Mouse (Mus musculus) heart, postnatal 4 days (tissue): ENCODE measurements around the gene Kcnk10. TPM values are rescaled to one million over a fixed set of nuclear protein-coding genes. Genes with fewer than 3 reads are reported as not detected.

Experiments
- DNase-seq: peaks from one replicate; pipeline ENCODE4 v3.0.0; 2021
- total RNA-seq, 2 experiments: library from RNA; stranded (reverse); gene quantifications; 2 replicates each; pipeline ENCODE4 v1.2.3; 2021

Gene Kcnk10
- total RNA-seq, 2 experiments from 2014 or later: not detected

GRCm38 (mm10) chr12:98571896-98572680 lies 6.0 kb downstream of the Kcnk10 start:
- no peak for DNase-seq

- DNase-seq: no peak
Measured at GRCm38 (mm10) chr12:98569380-98569779, 8.7 kb downstream of the Kcnk10 start.

GRCm38 (mm10) chr12:98567877-98568276 lies 10.2 kb downstream of the Kcnk10 start:
- DNase-seq: no peak

GRCm38 (mm10) chr12:98564383-98564782 lies 13.7 kb downstream of the Kcnk10 start:
- no peak for DNase-seq

- no peak for DNase-seq
Measured at GRCm38 (mm10) chr12:98563261-98563660, 14.8 kb downstream of the Kcnk10 start.

- DNase-seq: no peak
Measured at GRCm38 (mm10) chr12:98562341-98562977, 15.7 kb downstream of the Kcnk10 start.

GRCm38 (mm10) chr12:98560038-98560437 lies 18.1 kb downstream of the Kcnk10 start:
- DNase-seq: no peak

- no peak for DNase-seq
Measured at GRCm38 (mm10) chr12:98557013-98557677, 21.0 kb downstream of the Kcnk10 start.

- no peak for DNase-seq
Measured at GRCm38 (mm10) chr12:98549981-98550380, 28.1 kb downstream of the Kcnk10 start.

GRCm38 (mm10) chr12:98548141-98548540 lies 30.0 kb downstream of the Kcnk10 start:
- DNase-seq: no peak

GRCm38 (mm10) chr12:98545875-98546274 lies 32.2 kb downstream of the Kcnk10 start:
- no peak for DNase-seq

GRCm38 (mm10) chr12:98545251-98545560 lies 32.9 kb downstream of the Kcnk10 start:
- DNase-seq: no peak

- no peak for DNase-seq
Measured at GRCm38 (mm10) chr12:98544545-98545250, 33.4 kb downstream of the Kcnk10 start.

- no peak for DNase-seq
Measured at GRCm38 (mm10) chr12:98536760-98537159, 41.4 kb downstream of the Kcnk10 start.

GRCm38 (mm10) chr12:98536036-98536435 lies 42.1 kb downstream of the Kcnk10 start:
- no peak for DNase-seq

GRCm38 (mm10) chr12:98535494-98535901 lies 42.6 kb downstream of the Kcnk10 start:
- DNase-seq: no peak

GRCm38 (mm10) chr12:98528635-98529034 lies 49.5 kb downstream of the Kcnk10 start:
- DNase-seq: no peak

- DNase-seq: no peak
Measured at GRCm38 (mm10) chr12:98525361-98525760, 52.7 kb downstream of the Kcnk10 start.

GRCm38 (mm10) chr12:98524331-98525311 lies 53.5 kb downstream of the Kcnk10 start:
- DNase-seq: no peak

GRCm38 (mm10) chr12:98521311-98521710 lies 56.8 kb downstream of the Kcnk10 start:
- no peak for DNase-seq

GRCm38 (mm10) chr12:98520568-98520931 lies 57.6 kb downstream of the Kcnk10 start:
- DNase-seq: no peak
